Mouse (Mus musculus) limb, embryonic 11.5 days (tissue): Measurements from ENCODE around the gene Ctbp1. TPM values are rescaled to one million over a fixed set of nuclear protein-coding genes. Genes with fewer than 3 reads are reported as not detected.

ENCODE experiments used
- ATAC-seq: fragments of 200-750 bp; cut with Nextera tagmentation; 2 replicates; pipeline ENCODE4 v1.8.0; 2017; ENCODE audit warnings: low read depth; ENCODE audit not compliant: insufficient number of reproducible peaks, low FRiP score, low TSS enrichment
- DNase-seq: peaks from one replicate; pipeline ENCODE4 v3.0.0-alpha.2; 2015; ENCODE audit warnings: low spot score
- H3K27ac ChIP-seq: fragments of 300-500 bp; sonication (generic); replicated peaks from 2 replicates; pipeline ENCODE4 v1.5.1; 2014; ENCODE audit warnings: low read depth, mild to moderate bottlenecking, low read length
- H3K27me3 ChIP-seq: fragments of 300-500 bp; sonication (generic); 2 replicates; pipeline ENCODE4 v1.6.1; 2014; ENCODE audit warnings: mild to moderate bottlenecking, low read length, mixed read lengths; ENCODE audit not compliant: control insufficient read depth, insufficient read depth
- H3K36me3 ChIP-seq: fragments of 300-500 bp; sonication (generic); 2 replicates; pipeline ENCODE4 v1.6.1; 2014; ENCODE audit warnings: mild to moderate bottlenecking, low read length, moderate library complexity, mixed read lengths; ENCODE audit not compliant: control insufficient read depth, insufficient read depth
- H3K4me1 ChIP-seq: fragments of 300-500 bp; sonication (generic); 2 replicates; pipeline ENCODE4 v1.6.1; 2014; ENCODE audit warnings: low read length, mixed read lengths; ENCODE audit not compliant: control insufficient read depth, insufficient read depth
- H3K4me2 ChIP-seq: fragments of 300-500 bp; sonication (generic); 2 replicates; pipeline ENCODE4 v1.6.1; 2014; ENCODE audit warnings: low read depth, mild to moderate bottlenecking, moderate library complexity; ENCODE audit not compliant: severe bottlenecking
- H3K4me3 ChIP-seq: fragments of 300-500 bp; sonication (generic); 2 replicates; pipeline ENCODE4 v1.5.1; 2014; ENCODE audit warnings: low read depth, low read length
- H3K9ac ChIP-seq: fragments of 300-500 bp; sonication (generic); 2 replicates; pipeline ENCODE4 v1.6.1; 2014; ENCODE audit warnings: mild to moderate bottlenecking, low read length
- H3K9me3 ChIP-seq: fragments of 300-500 bp; sonication (generic); 2 replicates; pipeline ENCODE4 v1.6.1; 2016; ENCODE audit warnings: low read length; ENCODE audit not compliant: control insufficient read depth
- WGBS: fragments of 180-500 bp; shearing (Covaris S2); extraction: QIAGEN DNeasy Blood & Tissue Kit; methylation state at CpG from one replicate; pipeline ENCODE4 v1.1.7; 2014; 5-methylcytosine and 5-hydroxymethylcytosine counted together
- polyA plus RNA-seq: library from polyadenylated mRNA; unstranded; fragments of >200 nt; fragmentation: Nextera tagmentation; extraction: Ambion mirVana; gene quantifications from 2 replicates; pipeline ENCODE4 v1.2.1, GENCODE M21; 2014

Ctbp1 gene
- polyA plus RNA-seq, 1 experiment from 2014 or later = 469 TPM

DNA sequence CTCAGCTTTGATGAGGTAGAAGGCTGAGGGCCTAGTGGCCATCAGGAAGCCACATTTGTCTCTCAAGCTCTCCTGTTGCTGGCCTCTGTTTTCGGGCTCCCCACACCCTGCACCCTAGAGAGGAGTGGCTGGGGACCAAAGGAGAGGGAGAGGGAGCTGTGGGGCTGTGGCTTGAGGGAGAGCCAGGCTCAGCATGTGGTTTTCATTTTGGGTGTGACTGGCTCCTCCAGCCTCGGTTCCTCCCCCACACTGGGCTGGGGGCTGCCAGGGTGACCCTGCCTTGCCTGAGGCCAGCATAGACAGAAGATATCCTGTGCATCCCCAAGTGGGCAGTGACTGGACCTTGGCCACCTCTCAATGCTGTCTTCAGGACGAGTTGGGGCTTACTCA lies 36.5 kb downstream of the Ctbp1 start:
- no peak overlapping the region for H3K9ac ChIP-seq
- H3K4me3 ChIP-seq = no peak overlapping the region
- no peak overlapping the region for H3K4me2 ChIP-seq
- H3K9me3 ChIP-seq = no peaks in the 10 kb centered on the region
- no peaks in the 10 kb centered on the region for H3K4me1 ChIP-seq
- no peak overlapping the region for H3K27ac ChIP-seq
- ATAC-seq (0 out of 2 replicates have a peak, but pooled peaks have one; percentile 13), DNase-seq (no peak)
- peaks cover 6% of the 10 kb centered on the region; the same call in 1 of the 2 replicates for H3K36me3 ChIP-seq
- 61% methylated on average over 3 of the region's 3 CpGs for WGBS
- H3K27me3 ChIP-seq = no peaks in the 10 kb centered on the region

DNA sequence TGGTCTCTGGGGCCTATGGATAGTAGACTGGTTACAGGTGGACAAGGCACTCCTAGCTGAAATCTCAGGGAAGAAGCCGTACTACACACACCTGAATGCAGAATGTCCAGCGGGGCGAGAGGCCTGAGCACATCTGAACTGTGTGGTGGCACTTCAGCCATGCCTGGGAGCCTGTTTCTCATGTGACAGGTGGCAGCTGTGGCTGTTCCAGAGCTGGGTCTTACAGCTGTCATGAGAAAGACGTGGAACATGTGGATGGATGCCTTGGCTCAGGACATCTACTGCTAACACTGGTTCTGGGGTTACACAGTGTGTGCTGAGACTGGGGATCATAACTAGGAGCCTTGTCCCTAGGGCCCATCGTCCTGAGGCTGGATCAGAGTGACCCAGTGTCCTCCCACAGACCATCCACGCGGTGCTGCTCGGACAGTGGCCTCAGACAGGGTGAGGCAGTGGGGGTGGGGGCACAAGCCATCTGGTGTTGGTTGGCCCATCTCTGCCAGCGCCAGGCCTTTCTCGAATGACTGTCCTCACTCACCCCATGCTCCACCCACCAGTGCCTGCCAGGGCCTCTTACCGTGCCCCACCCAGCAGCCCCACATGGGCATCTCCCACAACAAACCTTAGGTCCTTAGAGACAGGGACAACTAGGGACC lies 37.1 kb downstream of the Ctbp1 start:
- no peak for DNase-seq
- WGBS = 88% methylated on average over 11 of the region's 11 CpGs
- no peaks in the 10 kb centered on the region for H3K4me1 ChIP-seq
- no peak overlapping the region for H3K9ac ChIP-seq
- ATAC-seq = peak; percentile 21; the same call in 1 of the 2 replicates
- H3K4me3 ChIP-seq = no peak overlapping the region
- no peak overlapping the region for H3K27ac ChIP-seq
- H3K36me3 ChIP-seq = peaks cover 6% of the 10 kb centered on the region; the same call in 1 of the 2 replicates
- no peak overlapping the region for H3K4me2 ChIP-seq
- H3K9me3 ChIP-seq = no peaks in the 10 kb centered on the region
- H3K27me3 ChIP-seq = no peaks in the 10 kb centered on the region

DNA sequence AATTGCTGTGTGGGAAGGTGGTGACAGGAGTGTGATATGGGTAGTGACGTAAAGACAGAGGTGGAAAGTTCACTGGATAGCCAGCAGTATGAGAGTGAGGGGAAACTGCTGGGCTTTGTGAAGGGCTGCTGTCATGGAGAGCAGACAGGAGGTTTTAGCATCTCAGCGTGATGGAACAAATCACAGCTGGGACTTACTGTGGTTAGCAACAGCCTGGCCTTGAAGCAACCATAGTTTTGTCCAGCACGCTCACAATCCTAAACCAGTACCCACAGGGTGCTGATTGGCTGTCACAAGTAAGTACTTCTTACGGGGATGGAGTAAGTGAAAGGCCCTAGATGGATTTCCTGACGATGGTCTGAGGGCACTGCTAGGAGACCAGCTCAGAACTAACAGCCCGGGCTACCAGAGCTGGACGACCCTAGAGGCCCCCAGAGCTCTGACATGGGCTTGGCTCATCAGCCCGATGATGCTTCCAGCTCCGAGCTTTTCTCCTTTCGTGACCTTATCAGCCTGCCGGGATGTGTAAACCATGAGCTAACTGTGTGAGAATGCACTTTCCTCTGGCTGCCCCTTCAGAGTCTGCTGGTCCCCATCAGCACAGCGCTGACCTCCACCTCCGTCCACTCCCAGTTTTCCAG lies 40.3 kb downstream of the Ctbp1 start:
- H3K4me3 ChIP-seq = no peak overlapping the region
- DNase-seq (no peak), ATAC-seq (no peak)
- 51% methylated on average over 13 of the region's 13 CpGs for WGBS
- H3K36me3 ChIP-seq = no peaks in the 10 kb centered on the region
- no peaks in the 10 kb centered on the region for H3K4me1 ChIP-seq
- H3K9me3 ChIP-seq = no peaks in the 10 kb centered on the region
- H3K27me3 ChIP-seq = no peaks in the 10 kb centered on the region
- H3K9ac ChIP-seq = no peak overlapping the region
- H3K27ac ChIP-seq = no peak overlapping the region
- H3K4me2 ChIP-seq = no peak overlapping the region

DNA sequence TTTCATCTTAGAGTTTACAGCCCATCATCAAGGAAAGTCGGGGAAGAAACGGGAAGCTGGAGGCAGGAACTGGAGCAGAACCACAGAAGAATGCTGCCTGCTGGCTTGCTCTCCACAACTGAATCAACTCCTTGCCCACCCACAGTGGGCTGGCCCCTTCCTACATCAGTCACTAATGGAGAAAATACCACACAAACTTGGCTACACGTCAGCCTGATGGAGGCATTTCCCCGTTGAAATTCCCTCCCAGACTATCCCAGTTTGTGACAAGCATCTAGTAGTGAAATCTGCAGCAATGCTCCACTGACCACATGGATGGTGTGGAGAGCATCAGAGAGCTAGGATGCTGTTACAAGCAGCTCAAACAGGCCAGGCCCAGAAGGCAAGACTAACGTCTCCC lies 42.0 kb downstream of the Ctbp1 start:
- Histone ChIP-seq H3K36me3 (no peaks in the 10 kb centered on the region), H3K4me1 (no peaks in the 10 kb centered on the region), H3K27me3 (no peaks in the 10 kb centered on the region), H3K4me3 (no peak overlapping the region), H3K9ac (no peak overlapping the region), H3K9me3 (no peaks in the 10 kb centered on the region), H3K4me2 (no peak overlapping the region), H3K27ac (no peak overlapping the region)
- no peak for ATAC-seq
- no peak for DNase-seq
- WGBS = 79% methylated on average over 5 of the region's 5 CpGs

DNA sequence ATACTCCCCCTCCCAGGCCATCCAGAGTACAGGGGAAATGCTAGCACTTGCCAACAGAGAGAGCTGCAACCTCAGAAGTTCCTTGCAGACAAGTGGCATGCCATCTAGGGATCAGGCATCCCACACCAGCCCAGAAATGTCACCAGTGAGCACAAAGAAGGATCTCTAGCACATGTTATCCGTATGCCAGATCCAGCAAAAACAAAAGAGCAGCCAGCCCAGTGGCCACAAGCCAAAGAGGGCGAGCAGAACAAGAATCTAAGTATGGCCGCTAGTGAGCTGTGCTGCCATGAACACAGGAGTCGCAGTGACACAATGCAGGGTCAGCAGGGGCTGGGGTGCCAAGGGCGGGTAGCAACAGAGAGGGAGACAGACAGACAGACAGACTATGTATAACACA lies 44.5 kb downstream of the Ctbp1 start:
- no peak for DNase-seq
- H3K9me3 ChIP-seq = no peaks in the 10 kb centered on the region
- no peaks in the 10 kb centered on the region for H3K27me3 ChIP-seq
- no peak overlapping the region for H3K4me2 ChIP-seq
- no peak overlapping the region for H3K9ac ChIP-seq
- no peak for ATAC-seq
- no peak overlapping the region for H3K4me3 ChIP-seq
- H3K4me1 ChIP-seq = no peaks in the 10 kb centered on the region
- no peaks in the 10 kb centered on the region for H3K36me3 ChIP-seq
- WGBS = 71% methylated on average over 5 of the region's 5 CpGs
- H3K27ac ChIP-seq = no peak overlapping the region

DNA sequence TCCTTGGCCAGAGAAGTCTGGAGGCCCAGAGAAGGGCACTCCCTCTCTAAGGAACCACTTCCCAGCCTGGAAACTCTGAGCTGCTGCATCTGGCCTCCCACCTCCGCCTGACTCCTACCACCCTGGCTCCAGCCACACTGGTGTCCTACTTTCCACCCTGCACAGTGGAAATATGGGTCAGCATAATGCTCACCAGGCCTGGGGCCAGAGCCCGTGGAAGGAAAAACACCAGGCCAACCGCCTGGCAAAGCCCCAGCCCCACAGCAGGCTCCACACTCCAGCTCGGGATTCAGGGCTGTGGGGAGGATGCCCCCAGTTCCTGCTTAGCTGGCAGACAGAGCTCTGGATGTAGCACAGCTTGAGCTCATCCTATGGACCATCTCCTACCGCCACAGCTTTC lies 46.4 kb downstream of the Ctbp1 start:
- no peaks in the 10 kb centered on the region for H3K9me3 ChIP-seq
- no peaks in the 10 kb centered on the region for H3K36me3 ChIP-seq
- ATAC-seq = no peak
- H3K27me3 ChIP-seq = no peaks in the 10 kb centered on the region
- no peak overlapping the region for H3K4me3 ChIP-seq
- 71% methylated on average over 5 of the region's 5 CpGs for WGBS
- H3K4me1 ChIP-seq = no peaks in the 10 kb centered on the region
- no peak overlapping the region for H3K27ac ChIP-seq
- H3K4me2 ChIP-seq = no peak overlapping the region
- no peak for DNase-seq
- no peak overlapping the region for H3K9ac ChIP-seq

DNA sequence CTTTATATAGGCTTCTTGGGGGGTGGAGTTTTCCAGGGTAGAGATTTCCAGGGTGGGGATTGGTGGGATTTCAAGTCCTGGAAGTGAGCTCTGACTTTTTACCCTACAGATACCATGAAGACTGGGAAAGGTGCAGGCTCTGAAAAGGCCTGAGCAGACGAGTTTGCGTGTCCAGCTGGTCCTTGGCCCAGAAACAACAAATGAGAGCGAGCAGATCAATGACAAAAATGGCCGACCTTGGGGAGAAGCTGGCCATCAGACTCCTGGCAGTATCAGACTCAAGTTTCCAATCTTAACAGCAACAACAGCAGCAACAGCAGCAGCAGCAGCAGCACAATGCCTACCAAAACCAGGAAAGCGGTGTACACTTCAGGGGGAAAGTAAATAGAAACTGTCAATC lies 49.1 kb downstream of the Ctbp1 start:
- Histone ChIP-seq H3K4me3 (no peak overlapping the region), H3K4me1 (peaks cover 4% of the 10 kb centered on the region; the same call in 1 of the 2 replicates), H3K27ac (no peak overlapping the region), H3K9ac (no peak overlapping the region), H3K27me3 (no peaks in the 10 kb centered on the region), H3K4me2 (no peak overlapping the region), H3K9me3 (no peaks in the 10 kb centered on the region), H3K36me3 (no peaks in the 10 kb centered on the region)
- WGBS = 91% methylated on average over 5 of the region's 5 CpGs
- ATAC-seq = no peak
- DNase-seq = no peak

DNA sequence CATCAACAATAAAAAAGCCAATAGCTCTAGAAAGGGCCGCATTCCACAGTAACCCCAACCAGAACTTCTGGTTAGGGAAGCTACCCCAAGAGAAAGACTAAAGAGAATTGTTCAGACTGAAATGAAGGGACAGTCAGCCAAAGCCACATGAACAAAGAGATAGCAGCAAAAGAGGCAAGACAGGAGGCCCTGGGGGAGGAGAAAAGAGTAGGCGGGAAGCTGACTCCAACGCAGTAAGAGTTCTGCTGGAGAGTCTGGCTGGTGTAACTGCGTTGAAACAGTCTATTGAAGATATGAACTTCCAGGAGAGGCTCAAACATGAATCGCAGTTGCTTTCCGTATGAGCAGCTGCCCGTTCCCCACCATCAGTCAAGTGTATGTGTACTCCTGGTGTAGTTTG lies 50.3 kb downstream of the Ctbp1 start:
- Histone ChIP-seq H3K4me2 (no peak overlapping the region), H3K4me1 (peaks cover 4% of the 10 kb centered on the region; the same call in 1 of the 2 replicates), H3K9me3 (no peaks in the 10 kb centered on the region), H3K4me3 (no peak overlapping the region), H3K27ac (no peak overlapping the region), H3K36me3 (no peaks in the 10 kb centered on the region), H3K27me3 (no peaks in the 10 kb centered on the region), H3K9ac (no peak overlapping the region)
- ATAC-seq = no peak
- no peak for DNase-seq
- 90% methylated on average over 7 of the region's 7 CpGs for WGBS
